Mouse (Mus musculus): ENCODE results near the gene Obscn.

Gene Obscn

DNA sequence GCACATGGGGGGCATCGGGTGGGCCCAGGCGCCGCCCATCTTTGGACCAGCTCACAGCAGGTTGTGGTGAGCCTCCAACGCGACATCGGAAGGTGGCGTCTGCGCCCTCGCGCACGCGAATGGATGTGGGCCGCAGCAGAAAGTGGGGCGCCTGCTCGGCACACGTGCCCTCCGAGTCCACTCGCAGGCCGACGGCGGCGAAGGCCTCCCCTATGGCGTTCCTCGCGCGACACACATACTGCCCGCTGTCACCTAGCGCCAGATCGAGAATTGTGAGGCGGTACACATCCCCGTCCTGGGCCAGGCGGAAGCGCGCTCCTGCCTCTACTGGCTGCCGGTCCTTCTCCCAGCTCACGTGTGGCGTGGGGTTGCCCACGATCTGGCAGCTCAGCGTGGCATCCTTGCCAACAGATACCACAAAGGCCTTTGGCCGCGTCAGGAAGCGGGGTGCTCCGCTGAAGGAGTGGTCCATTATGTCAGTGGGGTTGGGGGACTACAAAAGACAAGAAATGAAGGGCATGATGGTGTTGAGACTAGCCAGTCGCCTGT is at the start of gene Obscn:
Obscn (minus strand) TSS at position 499 of the 549 bp plus-strand sequence.
- DNase-seq (ENCODE audit: low spot score in 2 of 2): no peak

DNA sequence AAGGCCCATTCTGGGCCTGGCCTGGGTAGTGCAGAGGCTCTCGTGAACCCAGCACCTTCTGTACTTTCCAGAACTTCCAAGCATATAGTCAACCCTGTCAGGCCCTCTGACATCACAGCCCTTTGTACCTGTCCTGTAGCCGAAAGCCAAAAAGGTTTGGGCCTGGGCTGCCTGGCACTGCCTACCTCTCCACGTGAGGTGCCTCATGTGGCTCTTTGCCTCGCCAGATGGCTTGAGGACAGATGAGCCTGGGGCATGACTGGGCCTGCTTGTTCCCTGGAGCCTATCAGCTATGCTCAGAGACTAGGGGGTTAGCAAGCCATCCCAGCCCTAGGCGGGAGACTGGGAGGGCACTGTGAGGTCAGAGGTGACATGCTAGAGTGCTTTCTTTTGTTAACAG is 49.3 kb upstream of the Obscn start:
- DNase-seq (ENCODE audit: low spot score in 2 of 2): no peak

DNA sequence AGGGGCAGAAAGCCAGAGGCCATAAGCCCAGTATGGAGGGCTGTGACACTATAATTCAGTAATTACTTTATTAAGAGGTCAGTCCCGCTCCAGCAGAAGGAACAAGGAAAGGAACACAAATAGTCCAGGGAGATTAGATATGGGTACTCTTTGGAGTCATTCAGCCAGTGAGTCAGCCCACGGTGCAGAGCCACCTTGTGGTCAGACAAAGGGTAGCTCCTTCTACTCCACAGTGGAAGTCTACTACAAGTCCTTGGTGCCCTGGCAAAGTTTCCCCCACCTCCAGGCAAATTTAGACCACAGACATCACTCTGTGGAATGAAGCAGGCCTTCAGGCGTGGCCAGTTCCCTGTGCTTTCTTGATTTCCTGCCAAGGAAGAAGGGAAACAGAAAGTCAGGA is 47.6 kb upstream of the Obscn start:
- peak in 1 of 2 experiments; percentile 60 for DNase-seq (ENCODE audit: low spot score in 2 of 2)

DNA sequence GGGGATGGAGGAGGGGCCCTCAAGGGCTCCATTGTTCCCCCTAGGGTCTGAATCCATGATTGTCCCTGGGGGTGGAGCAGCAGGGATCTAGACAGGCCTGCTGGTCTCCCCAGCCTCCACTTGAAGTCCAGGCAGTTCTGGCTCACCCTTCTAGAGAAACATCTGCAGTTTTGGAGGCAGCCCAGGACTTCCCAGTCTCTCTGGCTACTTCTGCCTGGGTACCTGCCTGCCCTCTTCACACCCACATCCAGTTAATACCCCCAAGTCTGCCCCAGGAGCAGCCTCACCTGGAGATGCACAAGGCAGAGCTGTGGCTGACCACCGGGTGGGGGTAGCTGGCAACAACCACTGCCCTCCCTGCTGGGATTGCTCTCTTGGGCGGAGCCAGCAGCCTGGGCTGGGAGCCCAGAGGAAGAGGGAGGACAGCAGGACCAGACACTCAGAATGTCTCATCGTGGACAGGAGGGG is 46.7 kb upstream of the Obscn start, which contains the start of gene Gjc2:
Gjc2 (minus strand) TSS at position 350 of the 468 bp plus-strand sequence.
- DNase-seq (ENCODE audit: low spot score in 2 of 2): no peak

DNA sequence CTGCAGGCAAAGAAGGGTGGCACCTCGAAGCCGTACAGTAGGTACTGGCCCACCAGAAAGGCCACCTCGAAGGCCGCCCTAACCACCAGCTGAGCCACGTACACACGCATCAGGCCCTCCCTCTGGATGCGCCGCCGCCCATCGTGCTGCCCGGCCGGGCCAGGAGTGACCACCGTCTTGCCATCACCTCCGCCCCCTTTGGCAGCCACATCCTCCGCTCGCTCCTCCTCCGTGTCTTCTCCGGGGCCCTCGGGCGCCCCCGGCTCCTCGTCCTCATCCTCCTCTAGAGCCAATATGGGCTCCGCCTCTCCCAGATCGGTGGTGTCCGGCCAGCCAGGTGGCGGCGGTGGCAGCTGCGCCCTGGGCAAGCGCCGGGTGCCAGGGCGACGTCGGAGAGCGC is 40.7 kb upstream of the Obscn start:
- no peak for DNase-seq (ENCODE audit: low spot score in 2 of 2)

DNA sequence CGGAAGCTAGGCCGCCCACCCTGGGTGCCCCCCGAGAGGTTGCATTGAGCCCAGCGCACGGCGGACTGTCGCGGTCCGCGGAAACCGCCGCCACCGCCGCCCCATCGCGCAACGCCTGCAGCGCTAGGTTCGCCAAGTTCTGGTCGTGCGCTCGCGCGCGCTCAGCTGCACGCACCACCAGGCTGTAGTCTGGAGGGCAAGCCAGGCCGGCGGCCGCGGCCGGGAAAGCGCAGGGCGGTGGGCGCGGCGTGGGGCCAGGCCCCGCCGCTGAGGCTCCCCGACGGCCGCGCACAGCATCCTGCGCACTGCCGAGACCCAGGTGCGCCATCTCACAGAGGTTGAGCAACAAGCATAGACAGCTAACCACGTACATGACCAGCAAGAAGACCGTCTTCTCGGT is 40.3 kb upstream of the Obscn start:
- no peak for DNase-seq (ENCODE audit: low spot score in 2 of 2)

DNA sequence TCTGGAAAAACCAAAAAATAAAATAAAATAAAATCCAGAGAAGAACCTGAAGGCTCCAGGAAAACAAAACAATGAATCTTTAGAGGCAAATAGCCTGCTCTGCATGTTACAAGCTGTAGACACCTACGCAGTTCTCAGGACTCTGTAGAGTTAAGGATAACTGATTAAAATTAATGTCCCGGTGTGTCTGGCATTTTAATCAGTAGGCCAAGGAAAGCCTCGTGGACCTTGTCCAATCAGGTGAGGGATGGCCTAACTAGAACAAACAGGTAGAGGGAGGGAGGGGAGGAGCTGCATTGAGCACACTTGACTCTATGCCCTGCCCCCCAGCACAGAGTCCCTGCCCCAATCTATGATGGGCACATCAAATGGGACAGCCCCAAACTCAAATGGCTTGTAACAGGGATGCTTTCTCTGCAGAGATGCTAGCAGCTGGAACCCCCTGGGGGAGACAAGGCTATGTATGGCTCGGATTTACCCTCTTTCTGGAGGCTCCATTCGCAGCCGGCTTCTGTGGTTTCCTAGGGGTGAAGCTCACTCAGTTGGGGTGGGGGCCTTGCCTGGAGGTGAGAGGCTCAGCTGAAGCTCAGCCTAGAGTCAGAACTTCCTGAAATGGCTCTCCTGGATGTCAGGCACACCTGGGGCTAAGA is 38.1 kb upstream of the Obscn start:
- no peak for DNase-seq (ENCODE audit: low spot score in 2 of 2)

DNA sequence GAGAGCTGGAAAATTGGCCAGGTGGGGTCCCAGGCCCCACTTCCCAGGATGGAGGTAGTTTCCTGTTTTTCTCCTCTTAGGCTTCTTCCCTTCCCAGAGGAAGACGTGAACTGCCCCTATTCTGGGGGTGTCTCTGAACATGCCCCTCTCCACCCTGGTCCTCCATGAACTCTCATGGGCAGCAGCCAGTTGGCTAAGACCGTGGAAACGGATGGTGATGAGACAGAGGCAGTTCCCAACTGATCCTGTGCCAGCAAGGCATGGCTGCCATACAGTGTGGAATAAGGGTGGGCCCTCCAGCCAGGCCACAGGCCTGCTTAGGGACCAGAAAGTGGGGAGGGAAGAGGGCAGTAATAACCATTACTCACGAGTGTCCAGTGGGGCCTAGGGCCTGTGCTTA is 34.3 kb upstream of the Obscn start:
- no peak for DNase-seq (ENCODE audit: low spot score in 2 of 2)

DNA sequence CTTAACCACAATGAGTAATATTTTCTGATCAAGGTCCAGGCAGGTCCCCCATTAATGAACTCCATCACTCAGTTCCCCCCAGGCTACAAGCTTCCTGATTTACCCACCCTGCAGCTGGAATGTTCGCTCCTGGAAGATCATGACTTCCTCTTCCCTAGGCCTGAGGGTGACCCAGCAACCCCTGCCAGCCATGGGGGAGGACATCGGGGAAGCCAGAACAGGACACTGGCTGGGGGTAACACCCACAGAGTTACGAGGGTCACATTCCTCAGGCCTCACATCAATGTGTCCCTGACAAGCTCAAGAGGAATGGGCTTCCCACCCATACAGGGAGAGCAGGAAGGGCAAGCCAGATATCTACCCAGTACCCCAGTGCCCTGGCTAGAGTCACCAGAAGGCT is 33.6 kb upstream of the Obscn start:
- no peak for DNase-seq (ENCODE audit: low spot score in 2 of 2)

DNA sequence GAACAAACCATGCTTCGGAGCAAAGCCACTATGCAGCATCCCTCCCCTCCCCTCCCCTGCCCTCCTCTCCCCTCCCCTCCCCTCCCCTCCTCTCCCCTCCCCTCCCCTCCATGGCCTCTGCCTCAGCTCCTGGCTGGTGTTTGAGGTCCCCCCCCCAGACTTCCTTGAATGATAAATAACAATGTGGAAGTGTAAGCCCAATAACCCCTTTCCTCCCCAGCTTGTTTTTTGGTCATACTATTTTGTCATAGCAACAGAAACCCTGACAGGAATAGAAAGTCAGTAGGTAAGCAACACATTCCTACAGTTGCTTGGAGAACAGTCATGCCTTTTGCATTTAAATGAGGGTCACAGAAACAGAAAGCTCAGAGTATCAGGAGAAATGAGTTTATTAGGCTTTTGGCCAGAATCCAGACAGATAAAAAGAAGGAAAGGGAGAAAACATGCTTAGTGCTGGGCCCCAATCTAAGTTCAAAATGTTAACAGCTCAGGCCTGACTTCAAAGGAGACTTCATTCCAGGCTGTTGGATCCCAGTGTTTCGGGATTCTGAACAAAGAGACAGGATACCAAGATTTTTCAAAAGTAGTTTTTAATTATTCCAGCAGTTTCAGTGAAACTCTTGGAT is 29.5 kb upstream of the Obscn start:
- no peak for DNase-seq (ENCODE audit: low spot score in 2 of 2)

DNA sequence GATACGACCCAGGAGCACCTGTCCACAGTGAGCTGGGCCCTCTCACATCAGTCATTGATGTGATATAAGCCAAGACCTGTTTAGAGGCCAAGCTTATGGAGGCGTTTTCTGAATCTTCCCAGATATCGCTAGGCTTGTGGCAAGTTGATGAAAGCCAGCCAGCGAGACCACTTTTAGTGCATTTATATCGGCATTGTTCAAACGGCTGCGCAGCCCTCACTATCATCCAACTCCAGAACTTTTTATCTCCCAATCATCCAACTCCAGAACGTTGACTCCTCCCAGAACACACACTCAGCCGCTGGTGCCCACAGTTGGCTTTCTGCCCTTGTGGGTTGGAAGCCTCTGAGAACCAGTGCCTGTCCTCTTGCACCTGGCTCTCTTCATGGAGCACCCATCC is 28.2 kb upstream of the Obscn start:
- peak; percentile 65 to 68 for DNase-seq (ENCODE audit: low spot score in 2 of 2)

DNA sequence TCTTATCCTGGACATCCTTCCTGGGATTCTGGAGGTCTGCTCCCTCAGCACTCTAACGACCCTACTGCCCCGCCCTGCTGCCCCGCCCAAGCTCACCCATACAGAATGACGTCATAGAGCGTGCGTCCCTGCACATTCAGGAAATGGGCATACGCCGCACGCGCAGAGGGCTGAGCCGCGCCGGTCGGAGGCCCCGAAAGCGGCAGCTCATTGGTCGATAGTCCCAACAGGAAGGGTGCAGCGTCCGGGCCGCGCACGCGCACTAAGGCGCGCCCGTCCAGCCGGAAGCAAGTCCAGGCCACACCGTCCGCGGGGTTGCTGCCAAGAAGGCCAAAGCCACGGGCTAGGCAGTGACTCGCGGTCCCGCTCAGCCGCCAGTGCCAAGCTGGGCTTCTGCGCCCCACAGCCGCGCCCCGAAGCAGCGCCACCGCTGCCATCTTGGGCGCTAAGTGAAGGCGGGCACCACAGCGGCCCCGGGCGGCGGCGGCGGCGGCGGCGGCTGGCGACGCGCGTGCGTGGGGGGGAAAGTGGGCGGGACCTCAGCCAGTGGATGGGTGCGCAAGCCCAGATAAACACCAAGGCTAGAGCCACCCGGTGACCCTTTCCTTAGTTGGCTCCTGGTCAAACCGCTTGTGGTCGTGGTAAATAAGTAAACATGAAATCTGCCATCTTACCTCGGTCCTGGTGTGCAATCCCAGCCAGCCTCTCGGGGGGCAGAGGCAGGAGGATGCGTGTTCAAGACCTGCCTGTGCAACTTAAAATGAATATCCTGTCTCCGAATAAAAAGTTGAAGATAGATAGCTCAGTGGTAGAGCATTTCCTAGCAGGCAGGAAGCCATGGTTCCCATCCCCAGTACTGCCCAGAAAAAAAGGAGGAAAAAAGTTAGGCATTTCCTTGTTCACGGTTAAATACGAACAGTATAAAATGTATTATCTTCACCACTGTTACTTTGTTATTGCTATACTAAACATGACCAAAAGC is 27.3 kb upstream of the Obscn start, which contains the start of gene Iba57:
Iba57 (minus strand) TSS at position 485 of the 982 bp plus-strand sequence.
- DNase-seq (ENCODE audit: low spot score in 2 of 2): peak; percentile 92 to 94

DNA sequence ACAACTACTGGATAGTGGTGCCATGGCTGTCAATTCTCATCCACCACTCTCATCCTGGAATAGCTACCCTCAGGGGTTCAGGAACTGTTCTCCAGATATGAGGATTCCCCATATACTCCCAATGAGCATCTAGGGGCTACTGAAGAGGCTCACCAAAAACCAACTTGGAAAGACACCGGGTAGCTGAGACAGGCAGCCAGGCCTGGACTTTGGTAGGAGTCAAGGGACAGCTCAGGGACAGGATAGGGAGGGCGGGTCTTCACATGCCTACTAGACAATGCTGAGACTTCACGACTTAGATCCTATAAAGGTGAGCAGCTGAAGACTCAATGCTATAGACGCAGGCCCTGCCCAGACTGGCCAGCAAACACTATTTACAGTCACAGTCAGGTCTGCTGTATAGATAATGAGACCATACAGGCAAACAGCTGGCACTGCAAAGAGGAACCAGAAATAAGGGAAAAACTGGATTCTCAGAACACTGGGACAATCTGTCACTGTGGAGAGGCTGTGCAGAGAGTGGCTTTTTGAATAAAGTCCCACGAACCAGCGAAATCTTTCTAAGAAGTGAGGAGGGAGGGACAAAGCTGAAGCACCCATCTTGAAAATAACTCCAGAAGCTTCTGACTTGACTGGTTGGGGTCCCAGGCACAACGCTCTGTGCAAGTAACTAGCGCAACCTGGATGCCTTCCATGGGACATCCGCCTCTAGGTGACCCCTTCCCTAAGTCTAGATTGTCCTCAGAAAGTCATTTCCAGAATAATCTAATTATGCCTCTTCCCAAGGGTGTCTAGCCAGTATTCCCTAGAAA is 26.4 kb upstream of the Obscn start:
- DNase-seq (ENCODE audit: low spot score in 2 of 2): no peak

DNA sequence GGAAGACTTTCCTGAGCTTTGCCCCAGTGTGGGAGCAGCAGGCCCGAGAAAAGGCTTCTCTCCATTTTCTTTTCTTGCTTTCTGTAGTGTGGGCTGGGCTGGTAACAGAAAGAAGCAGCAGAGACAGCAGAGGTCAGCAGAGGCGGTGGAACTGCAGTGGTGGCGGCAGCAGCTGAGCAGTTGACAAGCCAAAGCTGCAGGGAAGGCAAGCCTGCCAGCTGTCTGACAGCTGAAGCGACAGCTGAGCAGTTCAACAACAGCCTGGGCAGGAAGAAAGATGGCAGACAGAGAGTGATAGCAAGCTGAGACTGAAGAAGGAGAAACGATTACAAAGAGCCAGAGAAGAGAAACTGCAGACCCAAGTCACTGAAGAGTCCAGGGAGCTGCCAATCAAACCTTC is 25.2 kb upstream of the Obscn start:
- no peak for DNase-seq (ENCODE audit: low spot score in 2 of 2)

DNA sequence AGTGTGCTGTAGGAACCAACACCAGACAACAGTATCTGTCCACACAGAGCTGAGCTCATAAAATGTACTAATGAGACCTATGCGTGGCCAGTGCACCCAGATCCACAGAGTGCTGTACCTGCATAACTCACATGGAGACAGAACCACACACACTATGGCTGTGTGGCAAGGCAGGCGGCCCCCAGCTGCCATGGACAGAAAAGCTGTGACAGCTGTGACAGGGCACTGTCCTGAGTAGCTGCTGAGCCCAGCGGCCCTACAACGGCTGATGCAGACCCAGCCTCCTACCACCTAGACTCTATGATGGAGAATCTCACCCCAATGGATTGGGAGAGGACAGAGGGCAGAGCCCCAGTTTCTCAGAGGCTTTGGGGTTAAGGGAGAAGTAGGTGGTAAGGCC is 23.4 kb upstream of the Obscn start:
- no peak for DNase-seq (ENCODE audit: low spot score in 2 of 2)

DNA sequence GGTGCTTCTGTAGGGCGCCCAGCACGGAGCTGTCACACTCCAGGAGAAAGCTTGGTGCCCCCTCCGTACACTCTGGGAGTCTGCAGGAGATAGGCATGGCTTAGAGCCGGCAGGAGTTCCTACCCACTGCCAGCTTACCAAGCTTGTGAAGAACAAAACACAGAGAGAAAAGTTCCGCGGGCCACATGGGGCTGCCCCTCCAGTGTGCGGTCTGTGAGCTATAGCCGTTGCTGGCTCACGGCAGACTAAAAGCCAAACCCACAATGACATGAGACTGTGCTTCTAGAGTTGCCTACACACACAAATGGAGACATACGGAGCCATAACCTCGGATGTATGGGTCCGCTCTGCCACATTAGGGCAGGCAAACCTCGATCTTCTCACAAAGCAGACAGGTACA is 22.9 kb upstream of the Obscn start:
- no peak for DNase-seq (ENCODE audit: low spot score in 2 of 2)

DNA sequence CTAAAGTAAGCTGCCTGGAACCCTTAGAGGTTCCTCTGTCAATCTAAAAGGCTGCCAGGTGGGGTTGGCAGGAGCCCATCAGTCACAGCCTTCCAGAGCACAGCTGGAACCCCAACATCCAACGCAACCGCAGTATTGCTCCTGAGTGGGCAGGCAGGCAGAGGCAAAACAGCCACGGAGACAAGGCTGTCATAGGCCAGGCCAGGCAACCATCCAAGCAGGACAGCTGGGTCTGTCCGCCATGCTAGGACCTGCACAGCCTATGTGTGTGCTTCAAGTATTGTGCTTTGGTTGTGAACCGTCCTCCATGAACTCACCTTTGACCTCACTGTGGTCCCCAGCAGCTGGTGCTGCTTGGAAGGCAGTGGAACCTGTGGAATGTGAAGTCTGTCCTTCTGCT is 19.7 kb upstream of the Obscn start:
- DNase-seq (ENCODE audit: low spot score in 2 of 2): no peak

DNA sequence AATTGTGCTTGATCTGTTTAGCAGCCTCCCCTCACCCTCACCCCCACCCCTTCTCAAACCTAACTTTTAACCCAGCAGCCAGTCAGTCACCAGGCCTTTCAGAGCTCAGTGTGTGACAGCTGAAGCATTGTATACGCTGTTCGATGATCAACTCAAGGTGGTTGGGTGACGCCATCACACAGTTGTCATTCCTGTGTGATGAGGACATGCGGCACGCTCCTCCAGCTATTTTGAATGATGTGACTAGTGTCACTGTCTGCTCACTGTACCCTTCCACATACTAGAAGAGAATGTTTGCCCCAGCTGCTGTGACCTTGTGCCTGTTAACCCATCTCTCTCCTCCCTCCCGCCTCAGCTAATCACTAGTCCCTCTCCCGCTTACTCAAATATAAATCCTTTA is 18.0 kb upstream of the Obscn start:
- DNase-seq (ENCODE audit: low spot score in 2 of 2): no peak

DNA sequence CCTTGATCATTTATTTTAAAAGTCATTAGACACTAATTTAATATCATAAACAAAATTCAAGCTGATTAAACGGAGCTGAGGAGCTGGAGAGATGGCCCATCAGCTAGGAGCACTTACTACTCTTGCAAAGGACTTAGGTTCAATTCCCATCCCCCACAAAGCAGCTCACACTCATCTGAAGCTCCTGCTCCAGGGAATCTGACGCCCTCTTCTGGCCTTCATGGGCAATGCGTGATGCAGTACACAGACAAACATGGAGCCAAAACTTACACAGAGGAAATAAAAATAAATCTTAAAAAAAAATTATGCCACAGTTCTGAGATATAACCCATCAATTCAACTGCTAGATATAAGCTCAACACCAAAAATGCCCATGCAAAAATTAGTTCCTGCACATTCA is 15.5 kb upstream of the Obscn start:
- no peak for DNase-seq (ENCODE audit: low spot score in 2 of 2)

DNA sequence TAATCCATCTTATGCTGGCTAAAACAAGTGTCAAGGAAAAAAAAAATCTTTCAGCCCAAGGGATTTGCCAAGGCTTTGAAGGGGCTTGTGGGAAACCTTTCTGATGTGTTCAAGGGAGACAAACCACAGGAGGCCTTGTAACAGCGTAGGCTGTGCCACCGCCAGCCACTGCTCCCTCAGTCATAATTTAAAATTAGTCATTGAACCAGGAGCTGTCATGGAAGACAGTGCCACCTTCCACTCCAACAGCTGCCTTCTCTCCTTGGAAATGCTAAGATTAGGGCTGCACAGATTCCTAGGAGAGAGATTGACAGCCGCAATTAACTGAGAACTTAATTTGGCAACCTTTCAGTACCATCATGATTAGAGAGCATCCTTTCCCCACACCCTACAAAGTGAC is 13.1 kb upstream of the Obscn start:
- no peak for DNase-seq (ENCODE audit: low spot score in 2 of 2)

DNA sequence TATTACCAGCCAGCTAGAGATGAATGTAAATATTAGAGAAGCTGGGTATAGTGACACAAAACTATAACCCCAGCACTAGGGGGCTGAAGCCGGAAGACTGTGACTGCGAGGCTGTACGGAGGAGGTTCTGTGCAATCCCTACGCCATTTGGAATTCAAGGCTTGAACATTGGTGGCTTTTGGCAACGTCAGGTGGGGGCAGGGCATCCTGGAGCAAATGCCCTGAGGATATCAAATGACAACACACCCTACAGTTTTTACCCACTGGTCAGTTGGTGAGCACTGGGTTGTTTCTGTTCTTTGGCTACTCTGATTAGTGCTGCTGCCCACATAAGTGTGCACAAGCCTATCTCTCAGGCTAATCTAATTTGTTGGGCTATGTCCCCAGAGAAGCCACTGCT is 6.8 kb upstream of the Obscn start:
- no peak for DNase-seq (ENCODE audit: low spot score in 2 of 2)

All from spleen, postnatal 14 days (tissue).